Mouse (Mus musculus): Measurements from ENCODE around the gene Acoxl. TPM values are rescaled to one million over a fixed set of nuclear protein-coding genes. Genes with fewer than 3 reads are reported as not detected.

Gene Acoxl
- polyA plus RNA-seq, 1 experiment from 2014 or later = 0.29 TPM

GRCm38 (mm10) chr2:127987706-127988105 is 149.0 kb downstream of the Acoxl start:
- Histone ChIP-seq H3K9ac (replicated peaks; ENCODE audit: low read depth, low read length) (no peak overlapping the region), H3K36me3 (ENCODE audit: control insufficient read depth, insufficient read depth, low read length) (no peaks in the 10 kb centered on the region), H3K9me3 (ENCODE audit: control insufficient read depth, low read length) (no peaks in the 10 kb centered on the region), H3K27ac (ENCODE audit: low read depth, low read length) (no peak overlapping the region), H3K4me2 (ENCODE audit: low read depth, low read length) (no peak overlapping the region), H3K27me3 (ENCODE audit: control insufficient read depth, insufficient read depth, low read length) (no peaks in the 10 kb centered on the region), H3K4me1 (ENCODE audit: control insufficient read depth, insufficient read depth, low read length) (no peaks in the 10 kb centered on the region), H3K4me3 (ENCODE audit: low read depth, low read length) (no peak overlapping the region)
- WGBS = 72% methylated on average over 4 of the region's 4 CpGs
- no peak for ATAC-seq (ENCODE audit: low read depth)

- Histone ChIP-seq H3K27ac (ENCODE audit: low read depth, low read length) (no peak overlapping the region), H3K36me3 (ENCODE audit: control insufficient read depth, insufficient read depth, low read length) (no peaks in the 10 kb centered on the region), H3K4me1 (ENCODE audit: control insufficient read depth, insufficient read depth, low read length) (no peaks in the 10 kb centered on the region), H3K27me3 (ENCODE audit: control insufficient read depth, insufficient read depth, low read length) (no peaks in the 10 kb centered on the region), H3K9me3 (ENCODE audit: control insufficient read depth, low read length) (no peaks in the 10 kb centered on the region), H3K9ac (replicated peaks; ENCODE audit: low read depth, low read length) (no peak overlapping the region), H3K4me2 (ENCODE audit: low read depth, low read length) (no peak overlapping the region), H3K4me3 (ENCODE audit: low read depth, low read length) (no peak overlapping the region)
- WGBS = 62% methylated on average over 6 of the region's 6 CpGs
- no peak for ATAC-seq (ENCODE audit: low read depth)
Measured at GRCm38 (mm10) chr2:127990856-127991479, 152.3 kb downstream of the Acoxl start.

GRCm38 (mm10) chr2:127991656-127992055 is 153.0 kb downstream of the Acoxl start:
- Histone ChIP-seq H3K4me3 (ENCODE audit: low read depth, low read length) (no peak overlapping the region), H3K36me3 (ENCODE audit: control insufficient read depth, insufficient read depth, low read length) (no peaks in the 10 kb centered on the region), H3K4me1 (ENCODE audit: control insufficient read depth, insufficient read depth, low read length) (no peaks in the 10 kb centered on the region), H3K4me2 (ENCODE audit: low read depth, low read length) (no peak overlapping the region), H3K27ac (ENCODE audit: low read depth, low read length) (no peak overlapping the region), H3K27me3 (ENCODE audit: control insufficient read depth, insufficient read depth, low read length) (no peaks in the 10 kb centered on the region), H3K9me3 (ENCODE audit: control insufficient read depth, low read length) (no peaks in the 10 kb centered on the region), H3K9ac (replicated peaks; ENCODE audit: low read depth, low read length) (no peak overlapping the region)
- no peak for ATAC-seq (ENCODE audit: low read depth)
- WGBS = 94% methylated on average over 1 of the region's 1 CpGs

- ATAC-seq (ENCODE audit: low read depth) = no peak
- 88% methylated on average over 17 of the region's 17 CpGs for WGBS
Measured at GRCm38 (mm10) chr2:128008662-128009423, 170.2 kb downstream of the Acoxl start.

GRCm38 (mm10) chr2:128014613-128015012 is 175.9 kb downstream of the Acoxl start:
- ATAC-seq (ENCODE audit: low read depth) = no peak
- no peak overlapping the region for H3K4me3 ChIP-seq (ENCODE audit: low read depth, low read length)

More at GRCm38 (mm10) chr2:128008662-128009423, 170.2 kb downstream of the Acoxl start:
- Histone ChIP-seq H3K36me3 (ENCODE audit: control insufficient read depth, insufficient read depth, low read length) (no peaks in the 10 kb centered on the region), H3K4me1 (ENCODE audit: control insufficient read depth, insufficient read depth, low read length) (no peaks in the 10 kb centered on the region), H3K27ac (ENCODE audit: low read depth, low read length) (no peak overlapping the region), H3K9me3 (ENCODE audit: control insufficient read depth, low read length) (no peaks in the 10 kb centered on the region), H3K4me3 (ENCODE audit: low read depth, low read length) (no peak overlapping the region), H3K4me2 (ENCODE audit: low read depth, low read length) (no peak overlapping the region), H3K9ac (replicated peaks; ENCODE audit: low read depth, low read length) (no peak overlapping the region), H3K27me3 (ENCODE audit: control insufficient read depth, insufficient read depth, low read length) (no peaks in the 10 kb centered on the region)

GRCm38 (mm10) chr2:128015602-128016001 is 176.9 kb downstream of the Acoxl start:
- no peaks in the 10 kb centered on the region; the same call in 1 of the 2 replicates for H3K4me1 ChIP-seq (ENCODE audit: control insufficient read depth, insufficient read depth, low read length)
- no peak overlapping the region for H3K4me3 ChIP-seq (ENCODE audit: low read depth, low read length)
- no peaks in the 10 kb centered on the region for H3K9me3 ChIP-seq (ENCODE audit: control insufficient read depth, low read length)
- H3K9ac ChIP-seq (replicated peaks; ENCODE audit: low read depth, low read length) = no peak overlapping the region
- no peaks in the 10 kb centered on the region for H3K27me3 ChIP-seq (ENCODE audit: control insufficient read depth, insufficient read depth, low read length)
- WGBS = 87% methylated on average over 8 of the region's 8 CpGs
- no peak for ATAC-seq (ENCODE audit: low read depth)
- no peak overlapping the region for H3K27ac ChIP-seq (ENCODE audit: low read depth, low read length)
- H3K4me2 ChIP-seq (ENCODE audit: low read depth, low read length) = no peak overlapping the region
- no peaks in the 10 kb centered on the region for H3K36me3 ChIP-seq (ENCODE audit: control insufficient read depth, insufficient read depth, low read length)

More at GRCm38 (mm10) chr2:128014613-128015012, 175.9 kb downstream of the Acoxl start:
- no peaks in the 10 kb centered on the region for H3K36me3 ChIP-seq (ENCODE audit: control insufficient read depth, insufficient read depth, low read length)
- WGBS = 66% methylated on average over 2 of the region's 2 CpGs
- no peaks in the 10 kb centered on the region for H3K27me3 ChIP-seq (ENCODE audit: control insufficient read depth, insufficient read depth, low read length)
- no peaks in the 10 kb centered on the region for H3K4me1 ChIP-seq (ENCODE audit: control insufficient read depth, insufficient read depth, low read length)
- no peaks in the 10 kb centered on the region for H3K9me3 ChIP-seq (ENCODE audit: control insufficient read depth, low read length)
- H3K4me2 ChIP-seq (ENCODE audit: low read depth, low read length) = no peak overlapping the region
- H3K9ac ChIP-seq (replicated peaks; ENCODE audit: low read depth, low read length) = no peak overlapping the region
- no peak overlapping the region for H3K27ac ChIP-seq (ENCODE audit: low read depth, low read length)

GRCm38 (mm10) chr2:128020039-128020907 is 181.6 kb downstream of the Acoxl start:
- no peaks in the 10 kb centered on the region for H3K9me3 ChIP-seq (ENCODE audit: control insufficient read depth, low read length)
- 39% methylated on average over 7 of the region's 7 CpGs for WGBS
- H3K27ac ChIP-seq (ENCODE audit: low read depth, low read length) = no peak overlapping the region
- H3K4me1 ChIP-seq (ENCODE audit: control insufficient read depth, insufficient read depth, low read length) = no peaks in the 10 kb centered on the region; the same call in 1 of the 2 replicates
- ATAC-seq (ENCODE audit: low read depth) = no peak
- no peak overlapping the region for H3K4me3 ChIP-seq (ENCODE audit: low read depth, low read length)
- H3K27me3 ChIP-seq (ENCODE audit: control insufficient read depth, insufficient read depth, low read length) = no peaks in the 10 kb centered on the region
- no peak overlapping the region for H3K4me2 ChIP-seq (ENCODE audit: low read depth, low read length)
- H3K36me3 ChIP-seq (ENCODE audit: control insufficient read depth, insufficient read depth, low read length) = no peaks in the 10 kb centered on the region
- H3K9ac ChIP-seq (replicated peaks; ENCODE audit: low read depth, low read length) = no peak overlapping the region

GRCm38 (mm10) chr2:128020908-128021193 is 182.2 kb downstream of the Acoxl start:
- Histone ChIP-seq H3K27me3 (ENCODE audit: control insufficient read depth, insufficient read depth, low read length) (no peaks in the 10 kb centered on the region), H3K27ac (ENCODE audit: low read depth, low read length) (no peak overlapping the region), H3K36me3 (ENCODE audit: control insufficient read depth, insufficient read depth, low read length) (no peaks in the 10 kb centered on the region), H3K4me1 (ENCODE audit: control insufficient read depth, insufficient read depth, low read length) (no peaks in the 10 kb centered on the region; the same call in 1 of the 2 replicates), H3K4me3 (ENCODE audit: low read depth, low read length) (no peak overlapping the region), H3K4me2 (ENCODE audit: low read depth, low read length) (no peak overlapping the region), H3K9me3 (ENCODE audit: control insufficient read depth, low read length) (no peaks in the 10 kb centered on the region), H3K9ac (replicated peaks; ENCODE audit: low read depth, low read length) (no peak overlapping the region)
- no peak for ATAC-seq (ENCODE audit: low read depth)

GRCm38 (mm10) chr2:128023855-128024254 is 185.2 kb downstream of the Acoxl start:
- no peak for ATAC-seq (ENCODE audit: low read depth)
- no peak overlapping the region for H3K27ac ChIP-seq (ENCODE audit: low read depth, low read length)
- H3K36me3 ChIP-seq (ENCODE audit: control insufficient read depth, insufficient read depth, low read length) = no peaks in the 10 kb centered on the region
- H3K4me1 ChIP-seq (ENCODE audit: control insufficient read depth, insufficient read depth, low read length) = no peaks in the 10 kb centered on the region; the same call in 1 of the 2 replicates
- H3K4me2 ChIP-seq (ENCODE audit: low read depth, low read length) = no peak overlapping the region
- WGBS = 93% methylated on average over 2 of the region's 2 CpGs
- H3K27me3 ChIP-seq (ENCODE audit: control insufficient read depth, insufficient read depth, low read length) = no peaks in the 10 kb centered on the region
- no peaks in the 10 kb centered on the region for H3K9me3 ChIP-seq (ENCODE audit: control insufficient read depth, low read length)
- no peak overlapping the region for H3K4me3 ChIP-seq (ENCODE audit: low read depth, low read length)
- H3K9ac ChIP-seq (replicated peaks; ENCODE audit: low read depth, low read length) = no peak overlapping the region
